Mouse (Mus musculus) embryo, embryonic 11.5 days (tissue): ENCODE measurements around the gene Fibp.

ENCODE experiments used
- DNase-seq: peaks from one replicate; pipeline ENCODE4 v3.0.0-alpha.2; 2012; ENCODE audit warnings: low read depth, low spot score

Fibp gene

DNA sequence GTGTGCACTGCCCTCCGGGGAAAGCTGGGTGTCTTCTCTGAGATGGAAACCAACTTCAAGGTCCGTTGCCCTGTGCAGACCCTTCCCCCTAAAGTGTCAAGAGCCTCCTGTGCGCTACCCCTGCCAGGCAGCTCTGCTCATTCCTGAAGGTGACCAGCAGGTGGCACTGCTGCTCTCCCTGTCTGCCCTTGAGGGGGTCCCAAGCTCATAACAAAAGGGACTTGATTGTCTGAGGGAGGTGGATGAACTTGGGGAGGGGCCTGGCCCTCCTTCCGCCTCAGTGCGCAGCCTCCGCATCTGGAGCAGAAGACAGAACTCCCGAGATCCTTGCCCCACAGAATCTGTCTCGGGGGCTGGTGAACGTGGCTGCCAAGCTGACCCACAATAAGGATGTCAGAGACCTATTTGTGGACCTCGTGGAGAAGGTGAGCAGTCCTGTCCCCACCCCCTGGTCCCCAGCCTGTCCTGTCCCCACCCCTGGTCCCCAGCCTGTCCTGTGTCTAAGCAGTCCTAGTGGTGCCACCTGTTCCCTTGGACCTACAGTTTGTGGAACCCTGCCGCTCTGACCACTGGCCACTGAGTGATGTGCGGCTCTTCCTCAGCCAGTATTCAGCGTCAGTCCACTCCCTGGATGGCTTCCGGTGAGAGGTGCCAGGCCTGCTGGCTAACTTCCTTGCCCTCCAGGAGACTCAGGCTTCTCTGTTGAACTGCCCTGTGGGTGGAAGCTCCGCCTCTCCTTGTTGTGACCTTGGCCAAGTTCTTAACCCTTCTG, 3.6 kb downstream of the Fibp start:
- peak; percentile 74 for DNase-seq

GRCm38 (mm10) chr19:5465037-5465436, 4.6 kb downstream of the Fibp start:
- DNase-seq: no peak

DNA sequence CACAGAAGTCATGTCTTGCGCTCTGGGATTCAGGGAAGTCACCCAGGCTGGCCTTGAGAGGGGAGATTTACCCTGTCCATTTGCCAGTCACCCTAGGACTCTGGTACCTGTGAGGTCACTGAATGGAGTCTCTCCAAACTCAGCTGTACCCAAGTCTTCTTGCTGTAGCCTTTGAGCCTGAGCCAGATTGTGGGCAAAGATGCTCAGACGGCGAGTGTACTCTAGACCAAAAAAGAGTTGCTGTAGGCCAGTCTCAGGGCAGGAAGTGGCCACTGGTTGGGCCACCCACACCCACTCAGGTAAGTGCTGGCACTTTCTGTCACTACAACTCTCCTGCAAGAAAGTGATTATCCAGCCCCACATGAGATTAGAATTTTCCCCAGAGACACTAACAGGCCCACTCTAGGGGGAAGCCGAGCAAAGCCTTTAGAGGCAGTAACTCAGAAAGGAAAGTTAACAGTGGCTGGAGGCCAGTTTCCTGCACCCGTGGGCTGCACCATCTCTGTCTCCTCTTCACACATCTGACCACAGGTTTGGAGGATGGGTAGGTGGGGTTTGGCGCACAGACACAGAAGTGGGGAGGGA, 6.6 kb downstream of the Fibp start:
- no peak for DNase-seq

GRCm38 (mm10) chr19:5468374-5468773, 8.0 kb downstream of the Fibp start, which contains the start of gene Ctsw:
Gene Ctsw, minus strand, starts transcription at chr19:5468507.
- DNase-seq: no peak

- no peak for DNase-seq
These were observed 11.4 kb downstream of the Fibp start for GRCm38 (mm10) chr19:5471846-5472245.

DNA sequence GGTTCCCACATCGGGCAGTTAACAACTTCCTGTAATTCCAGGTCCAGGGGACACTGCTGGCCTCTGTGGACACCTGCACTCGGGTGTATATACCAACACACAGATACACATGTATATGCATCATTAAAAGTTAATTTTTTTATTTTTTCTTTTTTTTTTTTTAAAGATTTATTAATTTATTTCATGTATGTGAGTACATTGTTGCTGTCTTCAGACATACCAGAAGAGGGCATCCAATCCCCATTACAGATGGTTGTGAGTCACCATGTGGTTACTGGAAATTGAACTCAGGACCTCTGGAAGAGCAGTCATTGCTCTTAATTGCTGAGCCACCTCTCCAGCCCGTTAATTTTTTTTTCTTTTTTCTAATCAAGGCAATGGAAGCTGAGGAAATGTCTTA, 12.4 kb downstream of the Fibp start:
- DNase-seq: no peak

- peak; percentile 61 for DNase-seq
These were observed 13.3 kb downstream of the Fibp start, which contains the start of gene Efemp2 for GRCm38 (mm10) chr19:5473720-5474119. Gene Efemp2, plus strand, starts transcription at chr19:5473954.

DNA sequence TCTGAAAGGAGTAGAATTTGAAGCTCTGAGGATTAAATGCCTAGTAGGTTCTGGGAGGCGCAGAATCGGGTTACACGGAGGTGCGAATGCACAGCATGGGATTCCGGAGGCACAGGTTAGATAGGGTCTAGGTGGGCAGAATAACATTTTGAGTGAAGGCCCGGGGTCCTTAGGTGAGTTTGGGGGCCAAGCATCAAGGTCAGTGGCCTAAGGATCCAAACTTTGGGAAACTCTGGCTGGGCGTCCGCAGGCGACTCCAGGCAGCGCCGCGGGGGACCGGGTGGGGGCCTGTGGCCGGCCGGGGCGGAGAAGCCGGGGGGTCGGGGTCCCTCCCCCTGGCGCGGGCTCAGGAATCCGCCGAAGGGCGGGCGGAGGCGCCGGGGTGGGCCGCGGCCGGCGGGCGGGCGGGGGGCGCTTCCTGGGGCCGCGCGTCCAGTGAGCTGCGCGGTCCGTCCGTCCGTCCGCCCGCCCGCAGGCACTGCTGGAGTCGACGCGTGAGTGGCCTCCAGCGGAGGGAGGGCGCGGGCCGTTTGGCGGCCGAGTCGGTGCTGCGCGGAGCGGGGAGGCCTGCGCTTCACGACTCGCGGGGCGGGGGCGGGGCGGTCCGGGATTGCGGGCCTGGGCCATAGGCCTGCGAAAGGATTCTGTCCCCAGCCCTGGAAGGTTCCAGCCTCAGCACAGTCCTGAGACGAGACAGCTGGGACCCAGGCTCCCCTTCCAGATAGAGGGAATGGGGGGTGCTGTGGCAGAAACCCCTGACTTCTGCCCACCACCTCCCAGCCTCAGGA, 14.1 kb downstream of the Fibp start:
- no peak for DNase-seq

DNA sequence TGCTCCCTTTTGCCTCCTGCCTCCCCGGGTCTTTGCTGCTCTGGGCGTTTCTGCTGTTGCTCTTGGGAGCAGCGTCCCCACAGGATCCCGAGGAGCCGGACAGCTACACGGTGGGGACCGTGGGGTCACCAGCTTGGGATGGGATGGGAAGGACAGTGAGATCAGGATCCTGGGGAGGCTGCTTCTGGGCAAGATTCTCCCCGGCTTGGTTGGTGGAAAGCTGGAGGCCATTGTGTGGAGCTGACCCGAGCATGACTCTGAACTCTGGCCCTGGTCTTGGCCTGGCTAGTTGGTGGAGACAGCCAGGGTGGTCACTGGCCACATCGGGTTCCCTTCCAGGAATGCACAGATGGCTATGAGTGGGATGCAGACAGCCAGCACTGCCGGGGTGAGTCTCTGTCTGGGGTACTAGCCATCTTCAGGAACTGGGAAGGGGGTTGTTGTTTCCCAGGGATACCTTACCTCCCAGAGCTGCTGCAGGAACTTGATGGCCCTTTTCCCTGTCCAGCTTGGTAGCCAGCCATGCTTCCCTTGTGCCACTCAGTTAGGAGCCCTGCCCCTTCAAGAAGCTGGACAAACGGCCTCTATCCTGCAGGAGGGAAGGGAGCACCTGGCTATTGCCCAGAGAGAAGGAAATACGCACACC, 14.8 kb downstream of the Fibp start:
- no peak for DNase-seq

DNA sequence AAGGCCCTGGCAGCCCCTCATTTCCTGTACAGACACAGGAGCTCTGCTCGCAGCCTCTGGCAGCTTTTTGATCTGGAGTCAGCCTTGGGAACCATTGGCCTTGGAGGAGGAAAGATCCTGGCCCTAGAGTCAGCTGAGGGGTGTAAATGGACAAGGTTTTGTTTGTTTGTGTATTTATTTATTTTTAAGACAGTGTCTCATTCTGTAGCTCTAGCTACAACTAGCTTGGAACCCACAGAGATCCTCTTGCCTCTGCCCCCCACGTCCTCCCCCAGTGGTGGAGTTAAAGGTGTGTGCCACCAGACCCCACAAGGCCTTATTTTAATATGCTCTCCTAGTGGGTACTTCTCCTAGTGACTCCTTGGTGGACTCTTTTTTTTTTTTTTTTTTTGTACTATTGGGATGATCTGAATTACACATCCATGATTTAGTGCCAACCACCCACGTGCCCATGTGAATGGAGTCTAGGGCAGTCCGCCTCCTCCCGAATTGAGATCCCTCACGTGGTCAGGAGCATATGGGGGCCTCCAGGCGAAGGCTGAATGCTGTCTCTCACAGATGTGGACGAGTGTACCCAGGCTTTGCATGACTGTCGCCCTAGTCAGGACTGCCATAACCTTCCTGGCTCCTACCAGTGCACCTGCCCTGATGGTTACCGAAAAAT, 16.7 kb downstream of the Fibp start:
- no peak for DNase-seq

DNA sequence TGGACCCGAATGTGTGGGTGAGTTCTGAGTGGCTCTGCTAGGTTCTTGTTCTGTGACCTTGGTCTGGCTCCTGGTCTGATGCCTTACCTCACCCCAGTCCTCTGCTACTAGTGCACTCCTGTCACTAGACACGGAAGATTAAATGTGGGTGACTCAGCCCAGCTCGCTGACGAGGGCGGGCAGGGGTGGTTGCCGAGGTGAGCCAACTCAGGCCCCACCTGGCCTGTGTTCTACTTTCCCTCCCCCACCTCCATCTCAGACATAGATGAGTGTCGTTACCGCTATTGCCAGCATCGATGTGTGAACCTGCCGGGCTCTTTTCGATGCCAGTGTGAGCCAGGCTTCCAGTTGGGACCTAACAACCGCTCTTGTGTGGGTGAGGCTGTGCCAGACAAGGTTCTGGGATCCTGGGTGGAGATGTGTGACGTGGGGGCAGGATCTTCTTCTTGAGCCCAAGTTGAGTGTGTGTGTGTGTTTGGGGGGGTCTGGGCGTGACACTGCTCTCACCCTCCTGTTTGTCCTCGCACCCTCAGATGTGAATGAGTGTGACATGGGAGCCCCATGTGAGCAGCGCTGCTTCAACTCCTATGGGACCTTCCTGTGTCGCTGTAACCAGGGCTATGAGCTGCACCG, 17.4 kb downstream of the Fibp start:
- DNase-seq: no peak

DNA sequence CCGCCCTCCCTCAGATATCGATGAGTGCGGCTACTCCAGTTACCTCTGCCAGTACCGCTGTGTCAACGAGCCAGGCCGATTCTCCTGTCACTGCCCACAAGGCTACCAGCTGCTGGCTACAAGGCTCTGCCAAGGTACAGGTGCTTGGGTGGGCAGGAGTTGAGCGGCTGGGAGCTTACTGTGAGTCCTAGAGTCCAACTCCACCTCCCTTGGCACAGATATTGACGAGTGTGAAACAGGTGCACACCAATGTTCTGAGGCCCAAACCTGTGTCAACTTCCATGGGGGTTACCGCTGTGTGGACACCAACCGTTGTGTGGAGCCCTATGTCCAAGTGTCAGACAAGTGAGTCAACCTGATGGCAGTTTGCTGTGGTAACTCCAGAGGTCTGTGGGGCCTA, 19.6 kb downstream of the Fibp start:
- DNase-seq: no peak

DNA sequence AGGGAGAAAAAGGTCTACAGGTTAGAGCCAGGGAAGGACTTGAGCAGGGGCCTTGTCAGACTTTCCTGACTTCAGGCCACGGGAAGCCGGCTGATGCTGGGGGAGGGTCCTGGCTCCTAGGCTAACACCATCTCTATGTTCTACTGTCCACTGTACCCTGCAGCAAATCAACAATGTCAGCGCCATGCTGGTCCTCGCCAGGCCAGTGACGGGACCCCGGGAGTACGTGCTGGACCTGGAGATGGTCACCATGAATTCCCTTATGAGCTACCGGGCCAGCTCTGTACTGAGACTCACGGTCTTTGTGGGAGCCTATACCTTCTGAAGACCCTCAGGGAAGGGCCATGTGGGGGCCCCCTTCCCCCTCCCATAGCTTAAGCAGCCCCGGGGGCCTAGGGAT, 21.0 kb downstream of the Fibp start:
- no peak for DNase-seq

DNA sequence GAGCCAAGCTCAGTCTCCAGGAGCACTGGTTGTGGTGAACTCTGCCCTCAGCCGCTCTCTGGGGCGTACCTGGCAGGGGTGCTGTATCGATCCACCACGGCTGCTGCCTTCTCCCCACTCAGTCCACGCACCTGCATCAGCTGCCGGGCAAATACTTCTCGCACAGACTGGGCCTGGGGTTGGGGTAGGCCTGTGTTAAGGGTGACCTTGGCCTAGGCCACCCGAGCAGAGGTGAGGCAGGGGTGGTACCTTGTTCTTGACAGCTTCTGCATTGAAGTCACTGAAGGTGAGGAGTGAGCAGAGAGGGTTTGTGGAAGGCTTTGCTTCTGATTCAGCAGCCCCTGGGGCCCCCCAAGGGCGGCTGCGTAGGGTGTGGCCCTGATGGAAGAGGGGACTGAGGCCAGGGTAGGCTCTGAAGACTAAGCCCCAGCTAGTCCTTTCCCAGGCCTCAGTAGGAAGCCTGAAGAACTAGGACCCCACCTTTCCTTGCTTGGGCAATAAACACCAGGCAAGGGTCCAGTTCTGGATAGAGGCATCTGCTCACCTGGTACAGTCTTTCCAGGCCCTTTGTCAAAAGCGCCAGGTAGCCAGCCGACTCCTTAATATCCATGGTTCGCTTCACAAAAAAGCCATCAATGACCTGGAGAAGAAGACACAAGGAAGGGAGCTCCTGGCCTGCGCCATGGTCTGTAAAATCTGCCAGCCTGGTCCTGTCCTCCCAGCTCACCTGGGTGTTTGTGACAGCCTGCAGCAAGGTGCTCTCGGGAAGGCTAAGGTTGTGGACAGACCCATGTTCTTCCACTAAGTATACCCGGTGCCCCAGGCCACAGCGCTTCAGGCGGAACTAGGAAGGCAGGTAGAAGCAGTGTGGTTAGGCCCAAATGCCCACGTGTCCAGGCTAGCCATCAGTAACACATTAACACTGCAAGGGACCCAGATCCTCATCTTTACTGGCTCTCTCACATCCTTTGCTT, 23.3 kb downstream of the Fibp start:
- no peak for DNase-seq

DNA sequence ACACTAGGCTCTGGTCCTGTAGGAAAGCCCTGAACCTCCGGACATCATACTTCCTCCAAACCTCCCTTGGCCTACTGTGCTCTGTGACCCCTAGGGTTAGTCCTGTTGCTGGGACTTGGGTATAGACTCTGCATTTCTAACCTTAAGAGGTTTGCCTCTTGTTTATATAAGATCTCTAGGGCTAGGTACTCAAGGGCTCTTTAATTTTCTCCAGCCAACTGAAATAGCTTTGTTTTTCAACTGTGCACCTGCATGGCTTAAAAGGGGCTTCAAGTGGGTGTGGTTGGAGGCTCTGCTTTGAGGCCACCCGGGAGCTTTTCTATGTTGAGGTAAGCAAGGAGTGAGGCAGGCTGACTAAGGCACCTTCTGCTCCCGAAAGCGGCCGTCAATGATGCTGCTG, 24.1 kb downstream of the Fibp start:
- no peak for DNase-seq

DNA sequence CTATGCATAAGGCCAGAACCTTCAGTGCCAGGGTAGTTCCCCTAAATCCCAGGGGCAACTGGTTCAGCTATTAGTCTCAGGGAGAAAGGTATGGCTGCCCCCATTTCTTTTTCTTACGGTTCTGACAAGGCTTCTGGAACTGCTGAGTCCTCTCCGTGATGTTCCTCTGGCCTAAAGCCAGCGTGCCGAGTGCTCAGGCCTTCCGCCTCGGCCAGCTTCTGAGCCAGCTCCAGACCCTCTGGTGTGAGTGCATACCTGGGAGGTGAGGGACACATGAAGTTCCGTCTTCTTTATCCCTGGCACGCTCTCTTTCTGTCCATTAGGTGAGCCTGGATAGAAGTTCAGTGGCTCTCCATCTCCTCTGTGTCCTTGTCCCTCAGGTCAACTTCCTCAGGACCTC, 25.0 kb downstream of the Fibp start:
- no peak for DNase-seq

GRCm38 (mm10) chr19:5485821-5486220, 25.4 kb downstream of the Fibp start:
- DNase-seq: no peak

DNA sequence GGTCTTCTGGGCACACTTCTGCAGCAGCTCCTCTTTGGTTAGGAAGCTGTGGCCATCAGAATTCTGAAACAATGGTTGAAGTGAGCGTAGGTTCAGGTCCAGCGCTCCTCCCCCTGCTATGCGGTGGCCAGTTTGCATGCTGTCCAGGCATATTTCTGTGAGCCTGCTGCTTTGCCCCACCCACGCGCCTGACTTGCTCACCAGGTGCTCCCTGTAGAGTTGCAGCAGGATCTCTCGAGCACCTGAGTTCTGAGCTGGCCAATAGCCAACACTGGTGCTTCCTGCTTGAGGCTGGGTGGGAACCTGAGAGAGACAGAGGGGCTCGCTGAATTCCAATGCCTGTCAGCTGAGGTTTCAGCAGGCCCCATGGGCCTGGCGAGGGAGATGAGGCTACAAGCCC, 25.9 kb downstream of the Fibp start:
- no peak for DNase-seq

DNA sequence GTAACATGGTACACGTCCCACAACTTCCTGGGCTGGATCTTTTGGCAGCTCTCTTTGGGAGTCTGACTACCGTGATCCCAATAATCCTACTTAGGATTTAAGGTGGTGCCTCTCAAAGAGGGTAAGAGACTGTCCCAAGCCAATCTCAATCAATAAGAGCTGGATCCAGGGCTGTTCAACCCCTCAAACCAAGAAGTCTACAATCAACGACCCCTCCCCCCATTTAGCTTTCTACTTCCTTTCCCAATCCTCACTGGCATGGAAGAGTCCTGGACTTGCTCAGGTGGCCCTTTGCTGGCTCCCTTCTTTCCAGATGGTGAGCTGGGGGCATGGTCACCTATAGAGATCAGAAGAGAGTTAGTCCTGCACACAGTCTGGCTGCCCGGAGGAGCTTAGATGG, 26.4 kb downstream of the Fibp start:
- DNase-seq: no peak
